Mouse (Mus musculus) ovary, adult 18-20 months (tissue): ENCODE data around the gene Arrb2.
A peak's percentile ranks its signal among the peaks of the same experiment; 100 is the strongest.
"Not testable (repeated sequence)": the region's sequence is repeated elsewhere in the genome, so short reads cannot be mapped to it uniquely, and the experiment has no call there.

Experiments used
- DNase-seq: peaks from one replicate; pipeline ENCODE4 v3.0.0; 2022; ENCODE audit warnings: low spot score, mixed read lengths

Gene Arrb2

DNA sequence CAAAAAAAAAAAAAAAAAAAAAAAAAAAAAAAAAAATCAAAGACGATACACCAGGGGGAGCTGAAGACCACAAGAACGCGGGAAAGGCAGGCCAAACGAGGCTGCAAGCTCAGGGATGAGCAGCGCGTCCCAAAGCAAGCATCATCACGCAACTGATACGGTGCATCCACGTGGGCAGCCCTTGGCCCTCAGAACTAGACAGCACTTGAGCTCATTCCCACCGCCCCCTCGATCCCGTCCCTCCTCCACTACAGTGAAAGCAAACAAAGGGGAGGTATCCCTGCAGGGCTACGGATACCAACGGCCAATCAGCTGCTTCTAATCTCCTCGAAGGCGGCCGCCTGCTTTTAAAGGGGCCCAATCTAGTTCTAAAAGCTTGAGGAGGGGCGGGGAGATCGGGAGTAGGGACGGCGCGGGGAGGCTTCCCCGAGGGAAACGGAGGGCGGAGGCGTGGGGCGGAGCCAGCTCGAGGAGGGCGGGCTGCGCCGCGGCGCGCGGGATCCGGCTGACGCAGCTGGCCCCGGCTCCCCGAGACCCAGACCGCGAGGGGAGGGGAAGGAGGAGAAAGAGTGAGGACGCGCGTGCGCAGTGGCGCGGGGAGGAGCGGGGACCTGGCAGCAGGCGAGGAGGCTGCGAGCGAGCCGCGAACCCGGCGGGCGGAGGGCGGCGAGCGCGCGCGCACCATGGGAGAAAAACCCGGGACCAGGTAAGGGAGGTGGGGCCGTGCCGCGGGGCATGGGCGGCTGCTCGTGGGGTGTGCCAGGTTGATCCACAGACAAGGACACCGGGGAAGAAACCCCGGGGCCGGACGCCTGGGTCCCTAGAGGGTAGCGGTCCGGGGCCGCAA, at the start of gene Arrb2:
Arrb2 (plus strand) TSS at position 588 of the 847 bp plus-strand sequence.
- DNase-seq, result peak; percentile 99

DNA sequence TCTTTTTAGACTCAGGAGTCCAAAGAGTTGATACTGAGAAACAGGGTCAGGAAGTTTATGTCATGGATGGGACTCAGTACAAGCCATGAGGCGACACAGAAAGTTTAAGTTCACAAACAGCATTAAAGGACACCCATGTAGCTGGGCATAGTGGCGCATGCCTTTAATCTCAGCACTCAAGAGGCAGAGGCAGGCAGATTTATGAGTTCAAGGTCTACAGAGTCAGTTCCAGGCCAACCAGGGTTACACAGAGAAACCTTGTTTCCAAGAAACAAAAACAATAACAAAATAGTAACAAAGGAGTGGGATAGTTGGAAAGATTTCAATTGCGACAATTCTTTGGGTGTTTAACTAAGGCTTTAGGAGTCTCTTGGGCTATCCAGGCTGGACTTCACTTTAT, 48.3 kb upstream of the Arrb2 start:
- no peak for DNase-seq

DNA sequence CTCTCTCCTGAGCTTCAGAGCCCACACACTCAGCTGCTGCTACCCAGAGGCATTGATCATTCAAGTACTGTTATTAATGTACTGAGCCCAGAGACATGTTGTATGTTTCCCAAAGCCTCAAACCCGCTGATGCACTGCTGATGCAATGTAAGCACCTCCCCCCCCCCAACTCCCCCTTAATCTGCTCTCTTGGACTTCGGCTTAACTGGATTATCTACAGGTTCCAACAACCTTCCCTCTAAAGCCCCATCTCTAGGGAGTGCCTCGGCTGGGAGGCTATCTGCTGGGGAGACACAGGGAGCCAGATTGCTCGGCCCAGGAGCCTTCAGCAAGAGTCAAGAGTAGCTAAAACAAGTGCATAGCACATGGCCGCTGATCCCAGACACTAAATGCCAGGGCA, 45.0 kb upstream of the Arrb2 start:
- no peak for DNase-seq

DNA sequence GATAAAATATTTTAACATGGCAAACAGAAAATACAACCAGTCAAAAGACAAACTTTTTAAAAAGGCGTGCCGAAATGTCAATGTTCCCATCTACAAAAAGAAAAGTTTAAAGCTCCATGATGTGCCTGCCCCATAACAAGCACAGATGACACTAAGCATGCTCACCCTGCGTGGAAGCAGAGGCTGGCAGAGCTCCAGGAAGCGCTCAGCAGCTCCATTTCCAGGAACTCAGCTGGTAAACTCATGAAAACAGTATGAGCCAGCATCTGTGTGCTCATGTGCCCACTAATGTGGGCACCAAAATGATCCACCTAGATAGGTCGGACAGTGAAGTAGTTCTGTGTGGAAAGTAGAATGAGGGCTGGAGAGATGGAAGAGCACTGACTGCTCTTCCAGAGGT, 43.0 kb upstream of the Arrb2 start:
- DNase-seq, result no peak

DNA sequence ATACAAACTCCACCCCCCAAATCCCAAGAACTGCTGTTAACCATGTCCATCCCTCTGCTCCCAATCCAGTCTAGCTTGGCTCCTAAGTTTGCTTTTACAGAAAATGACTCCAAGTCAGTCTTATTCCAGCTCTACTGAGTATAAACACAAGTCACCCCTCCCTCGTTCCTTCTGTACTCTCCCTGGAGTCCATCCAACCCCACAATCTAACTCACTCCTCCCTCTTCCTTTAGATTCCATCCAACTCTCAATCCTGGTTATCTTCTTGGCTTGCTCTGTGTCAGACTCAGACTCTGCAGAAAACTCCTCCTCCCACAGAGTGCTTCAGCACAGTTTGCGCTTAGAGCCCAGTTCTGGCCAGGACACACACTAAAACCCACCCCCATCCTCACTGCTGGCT, 28.8 kb upstream of the Arrb2 start:
- peak; percentile 49 for DNase-seq

DNA sequence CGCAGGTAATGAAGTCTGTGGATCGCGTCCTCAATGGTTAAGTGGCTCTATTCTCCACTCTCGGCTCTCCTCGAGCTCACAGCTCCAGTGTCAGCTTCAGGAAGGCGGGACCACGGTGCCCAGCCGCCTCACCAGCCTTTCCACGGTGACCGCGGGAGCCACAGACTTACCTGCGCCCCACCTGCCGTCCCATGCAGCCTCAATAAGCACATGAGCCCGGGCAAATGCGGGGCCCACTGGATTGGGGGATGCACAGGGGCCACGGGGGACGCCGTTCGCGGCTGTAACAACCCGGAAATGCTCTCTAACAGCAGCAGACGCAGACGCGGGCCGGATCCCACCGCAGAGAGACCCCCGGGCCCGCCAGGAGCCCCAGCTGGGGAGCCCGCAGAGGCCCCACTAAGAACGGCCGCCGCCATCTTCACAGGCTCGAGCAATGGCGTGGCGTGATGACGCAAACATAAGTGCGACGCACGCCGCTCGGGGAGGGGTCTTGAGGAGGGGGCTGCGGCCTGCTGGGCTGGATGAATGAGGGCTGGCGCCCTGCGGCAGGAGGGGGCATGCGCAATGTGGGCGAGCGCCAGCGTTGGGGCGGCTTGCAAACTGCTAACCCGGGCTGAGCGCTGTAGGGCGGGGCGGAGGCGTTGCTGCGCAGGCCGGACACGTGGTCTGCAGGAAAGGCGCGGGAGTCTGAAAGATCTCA, 22.7 kb upstream of the Arrb2 start, which contains the start of gene Pelp1:
Pelp1 (minus strand) TSS at position 438 of the 703 bp plus-strand sequence.
- DNase-seq, result peak; percentile 91

DNA sequence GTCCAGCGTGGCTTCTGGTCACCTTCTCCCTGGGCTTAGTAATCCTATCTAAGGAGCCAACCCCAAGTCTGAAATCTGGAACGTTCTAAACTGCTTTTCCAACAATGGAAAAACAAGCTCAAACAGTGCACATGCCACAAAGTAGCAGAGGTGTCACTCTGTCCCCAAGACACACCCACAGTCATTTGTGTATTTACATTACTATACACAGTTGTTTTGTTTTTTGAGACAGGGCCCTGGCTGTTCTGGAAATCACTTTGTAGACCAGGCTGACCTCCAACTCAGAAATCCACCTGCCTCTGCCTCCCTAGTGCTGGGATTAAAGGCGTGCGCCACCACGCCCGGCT, 22.2 kb upstream of the Arrb2 start:
- DNase-seq, result no peak

DNA sequence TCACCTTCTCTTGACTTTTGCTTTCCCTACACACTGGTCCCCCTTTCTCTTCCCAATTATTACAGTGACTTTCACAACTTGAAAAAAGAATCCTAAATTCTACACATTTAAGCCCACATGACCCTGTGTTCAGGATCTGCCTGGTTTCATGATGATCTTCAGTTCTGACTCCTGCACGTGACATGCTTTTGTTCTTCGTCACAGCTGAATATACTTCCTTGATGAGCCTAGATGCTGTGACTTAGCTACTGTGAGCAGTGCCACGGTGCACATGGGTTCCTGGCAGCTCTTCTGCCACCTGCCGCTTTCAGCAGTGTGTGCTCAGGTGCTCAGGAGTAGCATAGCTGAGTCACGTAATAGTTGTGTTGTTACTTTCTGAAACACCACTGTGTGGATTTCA, 19.8 kb upstream of the Arrb2 start:
- DNase-seq, result no peak

DNA sequence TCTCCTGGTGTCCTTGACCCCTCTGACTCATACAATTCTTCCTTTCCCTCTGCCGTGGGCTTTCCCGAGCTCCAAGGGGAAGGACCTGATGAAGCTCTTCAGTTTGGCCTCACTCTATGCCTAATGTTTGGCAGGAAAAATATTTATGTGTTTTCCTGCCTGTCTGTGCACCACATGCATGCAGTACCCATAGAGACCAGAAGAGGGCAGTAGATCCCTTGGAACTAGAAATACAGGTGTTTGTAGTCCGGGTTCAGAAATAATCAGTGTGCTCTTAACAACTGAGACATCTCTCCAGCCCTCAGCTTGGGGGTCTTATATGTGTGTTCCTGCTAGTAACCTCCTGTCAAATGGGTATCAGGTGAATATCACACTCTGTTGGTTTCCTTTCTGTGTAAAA, 18.5 kb upstream of the Arrb2 start:
- DNase-seq, result no peak

DNA sequence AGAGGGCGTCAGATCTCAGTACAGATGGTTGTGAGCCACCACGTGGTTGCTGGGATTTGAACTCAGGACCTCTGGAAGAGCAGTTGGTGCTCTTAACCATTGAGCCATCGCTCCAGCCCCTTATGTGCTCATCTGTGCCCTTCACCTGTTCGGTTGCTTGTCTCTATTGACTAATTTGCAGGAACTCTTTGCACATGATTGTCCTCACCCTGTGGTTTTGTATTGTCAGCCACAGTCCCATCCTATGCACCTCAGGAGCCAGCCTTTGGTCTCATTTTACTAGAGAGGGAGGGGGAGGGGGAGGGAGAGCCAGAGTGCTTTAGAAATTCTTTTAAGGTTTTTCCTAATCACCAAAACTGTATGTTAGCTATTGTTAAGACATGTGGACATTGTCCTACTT, 14.2 kb upstream of the Arrb2 start:
- no peak for DNase-seq

DNA sequence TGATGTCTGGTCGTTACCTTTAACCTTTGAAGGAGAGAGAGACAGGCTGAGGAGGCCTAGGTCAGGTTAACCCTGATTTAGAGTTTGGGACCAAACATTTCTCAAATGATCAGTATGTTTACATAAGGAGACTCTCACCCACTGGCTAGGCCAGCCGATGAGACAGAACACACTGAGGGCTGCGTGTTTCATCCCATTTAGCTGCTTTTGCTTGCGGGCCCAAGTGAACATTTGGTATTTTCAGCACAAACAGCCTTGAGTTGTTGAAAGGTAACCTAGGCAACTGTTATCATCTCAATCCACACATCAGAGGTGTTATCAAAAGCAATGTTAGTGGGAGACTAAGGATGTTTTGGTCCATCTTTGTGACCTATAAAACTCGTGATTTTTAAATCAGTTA, 12.9 kb upstream of the Arrb2 start:
- no peak for DNase-seq

DNA sequence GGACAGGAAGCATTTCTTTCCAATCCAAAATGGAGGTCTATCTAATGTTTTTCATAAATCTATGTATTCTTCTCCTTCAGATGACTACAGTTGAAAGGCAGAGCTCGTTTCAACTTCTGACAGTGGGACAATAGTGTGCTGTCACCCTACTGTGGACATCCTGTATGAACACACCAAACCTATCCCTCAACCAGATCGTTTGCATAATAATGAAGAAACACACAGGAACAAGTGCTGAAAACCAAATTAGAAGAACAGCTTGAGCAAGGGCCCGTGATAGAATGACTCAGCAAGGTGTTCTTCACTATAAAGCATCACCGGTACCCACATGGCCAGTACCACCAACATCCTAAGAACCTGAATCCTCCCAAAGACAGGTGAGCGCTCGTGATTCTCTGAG, 5.8 kb upstream of the Arrb2 start:
- DNase-seq, result not testable (repeated sequence)

DNA sequence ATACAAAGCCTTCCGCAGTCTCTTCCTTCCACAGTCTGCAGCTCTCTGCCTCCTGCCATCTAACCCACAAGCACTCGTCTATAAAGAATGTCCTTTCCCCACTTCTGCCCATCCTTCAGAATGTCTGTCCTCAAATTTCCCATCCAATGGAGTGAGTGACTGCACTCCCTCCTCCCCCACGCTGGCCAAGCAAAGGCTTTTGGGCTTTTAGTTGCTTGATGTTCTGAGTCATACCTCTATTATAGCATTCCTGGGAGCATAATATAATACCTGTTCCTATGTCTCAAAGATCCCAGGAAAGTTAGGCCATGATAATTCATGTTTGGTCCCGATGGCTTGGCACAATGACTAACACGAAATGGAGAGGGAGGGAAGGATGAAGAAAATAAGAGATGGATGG, 861 bp upstream of the Arrb2 start:
- DNase-seq, result no peak

DNA sequence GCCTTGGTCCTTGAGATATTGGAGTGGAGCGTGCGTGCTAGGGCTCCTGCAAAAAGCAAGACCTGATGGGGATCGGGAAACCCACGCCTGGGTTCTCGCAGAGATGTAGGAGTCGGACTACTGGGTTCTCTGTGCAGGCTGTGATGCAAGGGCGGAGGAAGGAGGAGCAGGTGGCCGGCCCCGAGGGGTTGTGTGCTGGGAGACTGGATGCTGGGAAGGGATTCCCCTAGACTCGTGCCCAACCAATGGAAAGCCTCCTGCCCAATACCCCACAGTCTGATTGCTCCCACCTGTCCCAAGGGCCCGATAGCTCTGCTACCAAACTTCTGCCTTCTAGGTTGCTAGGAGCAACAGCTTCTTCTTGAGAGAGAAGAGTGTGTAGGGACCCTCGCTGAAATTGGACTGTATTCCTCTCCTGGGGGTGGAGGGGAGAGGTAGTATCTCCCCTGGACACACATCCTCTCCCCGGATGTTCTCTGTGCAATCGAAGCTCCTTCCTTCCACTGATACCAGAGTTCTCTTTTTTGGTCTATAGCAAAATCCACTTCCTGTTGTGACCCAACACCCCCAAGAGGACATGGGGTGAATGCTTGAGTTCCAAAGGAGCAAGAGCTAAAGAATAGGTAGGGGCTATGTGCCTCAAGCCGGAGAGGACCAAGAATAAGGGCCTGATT, 597 bp downstream of the Arrb2 start:
- no peak for DNase-seq

DNA sequence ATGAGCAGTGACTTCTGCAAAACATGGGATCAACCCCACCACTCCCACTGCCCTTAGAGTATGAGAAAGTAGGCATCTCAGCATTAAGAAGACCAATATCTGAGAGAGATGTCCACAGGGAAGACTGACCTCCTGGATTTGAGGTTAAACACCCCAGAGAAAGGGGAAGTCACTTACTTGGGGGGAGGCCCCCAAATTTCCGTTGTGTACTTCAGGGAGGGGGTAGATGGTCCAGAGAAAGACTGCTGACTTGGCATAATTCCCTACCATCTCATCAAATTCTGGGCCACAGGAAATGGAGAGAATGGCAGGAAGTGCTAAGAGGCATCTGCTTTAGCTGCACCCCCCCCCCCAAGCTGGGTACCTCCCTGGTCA, 1.1 kb downstream of the Arrb2 start:
- no peak for DNase-seq

DNA sequence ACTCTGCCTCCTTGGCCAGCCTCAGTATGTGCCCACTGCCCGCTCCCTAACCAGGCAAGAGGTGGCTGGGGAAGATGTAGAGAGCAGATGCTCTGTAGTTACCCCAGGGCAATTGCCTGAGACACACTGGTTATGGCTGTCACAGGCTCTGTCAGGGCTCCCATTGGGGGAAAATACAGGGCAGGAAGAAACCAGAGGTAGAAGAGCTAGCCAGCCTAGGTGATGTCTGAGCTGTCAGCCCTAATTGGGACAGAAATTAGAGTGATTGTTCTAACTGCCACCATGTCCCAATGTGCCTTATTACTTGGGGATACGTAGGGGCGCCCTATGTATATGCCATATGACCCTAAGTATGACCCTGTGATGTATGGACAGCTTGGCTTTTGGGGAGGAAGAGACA, 1.5 kb downstream of the Arrb2 start:
- DNase-seq, result no peak

DNA sequence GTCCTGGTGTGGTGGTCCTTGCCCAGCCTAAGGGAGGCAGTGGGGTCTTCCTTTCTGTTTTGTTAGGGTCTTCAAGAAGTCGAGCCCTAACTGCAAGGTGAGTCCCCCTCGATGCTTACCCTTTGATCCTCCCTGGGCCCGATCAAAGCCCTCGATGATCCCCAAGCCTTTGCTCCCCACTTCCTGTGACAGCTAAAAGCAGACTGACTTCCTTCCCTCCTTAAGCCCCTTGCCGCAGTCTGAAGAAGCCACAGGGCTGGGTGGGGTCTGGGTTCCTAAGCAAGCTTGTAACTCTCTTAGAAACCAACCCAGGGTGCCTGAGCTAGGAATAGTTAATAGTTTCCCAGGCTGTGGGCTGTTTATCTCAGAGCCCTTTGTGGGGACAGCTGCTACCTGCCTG, 3.0 kb downstream of the Arrb2 start:
- DNase-seq, result no peak

DNA sequence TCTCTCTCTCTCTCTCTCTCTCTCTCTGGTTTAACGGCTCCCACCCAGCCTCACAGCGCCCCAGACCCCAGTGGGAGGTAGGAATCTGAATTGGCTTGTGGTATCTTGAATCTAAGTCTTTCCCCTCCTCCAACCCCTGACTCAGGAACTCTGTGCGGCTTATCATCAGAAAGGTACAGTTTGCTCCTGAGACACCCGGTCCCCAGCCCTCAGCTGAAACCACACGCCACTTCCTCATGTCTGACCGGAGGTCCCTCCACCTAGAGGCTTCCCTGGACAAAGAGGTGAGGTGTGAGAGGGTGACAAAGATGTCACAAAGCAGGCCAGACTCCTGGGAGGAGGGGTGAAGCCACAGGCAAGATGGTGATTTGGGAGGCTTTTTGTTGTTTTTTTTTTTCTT, 5.0 kb downstream of the Arrb2 start:
- DNase-seq, result no peak

DNA sequence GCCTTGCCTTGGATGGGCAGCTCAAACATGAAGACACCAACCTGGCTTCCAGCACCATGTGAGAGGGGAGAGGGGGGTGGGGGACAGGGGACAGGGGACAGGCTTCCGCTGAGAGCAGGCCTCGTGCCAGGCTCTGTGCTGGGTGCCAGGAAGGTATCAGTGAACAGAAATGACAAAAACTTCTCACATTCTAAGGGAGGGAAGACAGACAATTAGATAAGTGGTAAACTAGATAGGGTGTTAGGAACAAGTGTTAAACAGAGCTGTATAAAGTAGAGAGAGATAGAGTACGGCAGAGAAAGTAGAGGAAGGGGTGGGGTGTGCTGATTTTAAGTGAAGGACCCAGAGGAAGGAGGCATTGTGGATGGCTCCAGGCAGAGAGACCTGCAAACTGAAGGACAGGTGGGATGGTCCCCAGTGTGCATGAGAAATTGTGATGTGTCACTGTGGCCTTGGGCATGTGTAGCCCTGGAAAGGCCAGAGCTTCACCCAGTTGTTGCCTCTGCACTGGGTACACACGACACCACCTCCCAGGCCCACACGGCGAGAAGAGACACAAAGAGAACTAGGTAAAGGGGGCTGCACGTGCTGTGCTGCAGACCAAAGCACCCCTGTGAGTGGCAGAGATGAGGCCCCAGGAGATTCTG, 6.4 kb downstream of the Arrb2 start:
- DNase-seq, result no peak

DNA sequence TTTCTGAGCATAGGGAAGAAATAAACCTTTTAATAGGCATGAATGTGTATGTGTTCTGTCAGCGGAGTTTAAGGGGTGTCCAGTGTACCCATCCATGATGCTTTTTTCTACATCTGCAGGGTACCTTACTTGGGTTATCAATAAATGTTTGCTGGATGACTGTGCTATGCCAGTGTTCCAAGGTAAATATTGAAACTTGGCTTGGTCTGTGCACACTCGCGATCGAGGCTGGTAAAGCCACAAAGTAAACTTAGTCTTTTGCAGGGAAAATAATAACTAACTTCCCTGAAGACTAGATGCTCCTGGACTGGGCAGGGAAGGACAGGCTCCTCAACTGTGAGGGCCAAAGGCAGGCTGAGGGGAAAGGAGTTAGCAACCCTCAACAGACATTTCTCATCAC, 8.2 kb downstream of the Arrb2 start:
- DNase-seq, result no peak

DNA sequence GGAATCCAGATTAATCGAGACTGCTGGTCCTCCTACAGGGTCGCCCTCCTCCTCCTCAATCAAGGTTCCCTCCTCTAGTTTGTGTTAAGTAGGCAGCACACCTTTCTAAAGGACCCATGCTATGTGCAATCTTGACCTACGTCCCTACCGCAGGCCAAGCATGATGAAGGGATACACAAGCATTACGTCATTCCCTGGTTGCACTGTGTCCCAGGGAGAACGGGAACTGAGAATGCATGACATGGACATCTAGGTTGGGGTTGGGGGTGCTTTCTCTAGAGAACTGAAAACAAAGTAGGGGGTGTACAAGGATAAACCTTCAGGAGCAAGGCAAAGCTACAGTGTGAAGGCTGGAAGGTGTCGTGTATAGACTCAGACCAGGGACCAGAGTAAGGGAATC, 9.4 kb downstream of the Arrb2 start:
- DNase-seq, result no peak

DNA sequence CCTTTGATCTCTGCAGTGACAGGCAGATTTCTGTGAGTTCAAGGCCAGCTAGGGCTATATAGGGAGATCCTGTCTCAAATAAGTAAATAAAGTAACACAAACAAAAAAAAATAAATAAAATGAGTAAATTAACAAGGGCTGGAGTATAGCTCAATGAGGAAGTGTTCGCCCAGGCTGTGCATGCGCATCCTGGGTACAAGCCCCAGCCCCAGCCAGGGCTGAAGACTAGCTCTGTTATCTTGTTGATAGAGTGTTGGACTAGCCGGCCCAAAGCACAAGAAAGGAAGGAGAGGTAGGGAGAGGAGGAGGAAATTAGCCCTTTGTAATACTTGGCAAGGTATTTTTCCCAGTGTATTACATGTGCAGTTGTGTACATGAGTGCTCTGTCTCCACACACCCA, 11.5 kb downstream of the Arrb2 start:
- no peak for DNase-seq

DNA sequence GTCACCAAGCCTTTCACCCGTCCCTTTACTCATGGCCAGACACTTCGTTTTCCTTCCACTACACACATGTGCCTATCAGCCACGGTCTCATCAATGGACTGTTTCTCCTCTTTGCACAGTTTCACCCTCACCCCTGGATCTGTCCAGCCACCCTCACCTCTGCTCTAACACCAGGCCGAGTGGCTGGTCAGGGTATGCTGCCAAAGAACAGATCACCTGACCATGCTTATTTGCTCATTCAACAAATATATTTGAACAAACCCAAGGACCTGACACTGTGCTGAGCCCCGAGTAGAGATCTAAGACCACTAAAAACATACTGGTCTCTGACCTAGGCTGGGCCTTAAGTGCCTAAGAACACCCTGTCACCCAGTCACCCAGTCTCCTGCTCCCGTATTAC, 12.2 kb downstream of the Arrb2 start:
- no peak for DNase-seq
